Mouse (Mus musculus) heart, postnatal 0 days (tissue): ENCODE measurements at regions not wholly inside any gene's neighbourhood (a gene's known extent, or its start where the extent isn't known, plus 50 kb on each side); places are given as distances from the start of the nearest gene placed in this dataset.
A peak's percentile ranks its signal among the peaks of the same experiment; 100 is the strongest.

ENCODE experiments used
- ATAC-seq: fragments of 200-750 bp; cut with Nextera tagmentation; 2 replicates; pipeline ENCODE4 v1.8.0; 2017; ENCODE audit warnings: low read depth, moderate number of reproducible peaks, moderate library complexity; ENCODE audit not compliant: insufficient read depth
- DNase-seq: peaks from one replicate; pipeline ENCODE4 v3.0.0-alpha.2; 2016; ENCODE audit warnings: low spot score
- H3K27ac ChIP-seq: fragments of 300-500 bp; sonication (generic); 2 replicates; pipeline ENCODE4 v1.5.1; 2014; ENCODE audit warnings: low read depth, mild to moderate bottlenecking
- H3K27me3 ChIP-seq: fragments of 300-500 bp; sonication (generic); 2 replicates; pipeline ENCODE4 v1.6.1; 2014; ENCODE audit warnings: low read length, mixed read lengths; ENCODE audit not compliant: control insufficient read depth, insufficient read depth
- H3K36me3 ChIP-seq: fragments of 300-500 bp; sonication (generic); replicated peaks from 2 replicates; pipeline ENCODE4 v1.6.1; 2014; ENCODE audit warnings: low read length, mixed read lengths; ENCODE audit not compliant: control insufficient read depth, insufficient read depth
- H3K4me1 ChIP-seq: fragments of 300-500 bp; sonication (generic); 2 replicates; pipeline ENCODE4 v1.6.1; 2014; ENCODE audit warnings: antibody characterized with exemption; ENCODE audit not compliant: control insufficient read depth, insufficient read depth
- H3K4me2 ChIP-seq: fragments of 300-500 bp; sonication (generic); 2 replicates; pipeline ENCODE4 v1.6.1; 2014; ENCODE audit warnings: low read depth, mild to moderate bottlenecking, low read length, moderate library complexity
- H3K4me3 ChIP-seq: fragments of 300-500 bp; sonication (generic); 2 replicates; pipeline ENCODE4 v1.5.1; 2014; ENCODE audit warnings: low read depth, low read length
- H3K9ac ChIP-seq: fragments of 300-500 bp; sonication (generic); replicated peaks from 2 replicates; pipeline ENCODE4 v1.6.1; 2014; ENCODE audit warnings: low read depth, low read length, mixed read lengths
- H3K9me3 ChIP-seq: fragments of 300-500 bp; sonication (generic); replicated peaks from 2 replicates; pipeline ENCODE4 v1.6.1; 2016; ENCODE audit warnings: low read length; ENCODE audit not compliant: control insufficient read depth
- CTCF ChIP-seq: IDR thresholded peaks from 2 replicates; pipeline ENCODE4 v1.5.1; 2016; ENCODE audit warnings: antibody characterized with exemption, control low read depth, low read depth
- EP300 ChIP-seq: IDR thresholded peaks from 2 replicates; pipeline ENCODE4 v1.6.1; 2016; ENCODE audit warnings: antibody characterized with exemption, low read depth
- WGBS: fragments of 180-500 bp; shearing (Covaris S2); extraction: QIAGEN DNeasy Blood & Tissue Kit; methylation state at CpG from one replicate; pipeline ENCODE4 v1.1.7; 2014; 5-methylcytosine and 5-hydroxymethylcytosine counted together

- Histone ChIP-seq H3K4me2 (no peak overlapping the region), H3K27ac (peak overlapping the region; percentile 54), H3K9me3 (no peaks in the 10 kb centered on the region), H3K27me3 (no peaks in the 10 kb centered on the region), H3K4me3 (no peak overlapping the region), H3K9ac (no peak overlapping the region), H3K4me1 (peaks cover 12% of the 10 kb centered on the region), H3K36me3 (no peaks in the 10 kb centered on the region)
- 64% methylated on average over 6 of the region's 6 CpGs for WGBS
- DNase-seq, result no peak
- no peak for TF ChIP-seq CTCF
- TF ChIP-seq EP300, result peak; percentile 60; the same call in 1 of the 2 replicates
- ATAC-seq, result no peak
These were observed 69.6 kb downstream of the Fam110c start for GRCm38 (mm10) chr12:31143266-31143665.

- Histone ChIP-seq H3K4me1 (peaks cover 12% of the 10 kb centered on the region), H3K9ac (no peak overlapping the region), H3K4me3 (no peak overlapping the region), H3K36me3 (no peaks in the 10 kb centered on the region), H3K27me3 (no peaks in the 10 kb centered on the region), H3K9me3 (no peaks in the 10 kb centered on the region), H3K4me2 (no peak overlapping the region), H3K27ac (peak overlapping the region; percentile 90)
- WGBS, result 37% methylated on average over 3 of the region's 3 CpGs
- peak; percentile 53 for TF ChIP-seq CTCF
- 0 out of 2 replicates have a peak, but pooled peaks have one; percentile 24 for TF ChIP-seq EP300
- DNase-seq (peak; percentile 69), ATAC-seq (peak; percentile 86)
These were observed 71.5 kb downstream of the Fam110c start for GRCm38 (mm10) chr12:31145032-31145781.

GRCm38 (mm10) chr12:31148417-31149356 lies 75.0 kb downstream of the Fam110c start:
- DNase-seq, result peak; percentile 27
- Histone ChIP-seq H3K4me2 (no peak overlapping the region), H3K4me3 (no peak overlapping the region), H3K27me3 (no peaks in the 10 kb centered on the region), H3K4me1 (peaks cover 12% of the 10 kb centered on the region), H3K9me3 (no peaks in the 10 kb centered on the region), H3K36me3 (no peaks in the 10 kb centered on the region), H3K9ac (no peak overlapping the region), H3K27ac (no peak overlapping the region)
- TF ChIP-seq EP300, result no peak
- peak; percentile 24; the same call in 1 of the 2 replicates for TF ChIP-seq CTCF
- 43% methylated on average over 11 of the region's 11 CpGs for WGBS
- ATAC-seq, result no peak

- Histone ChIP-seq H3K36me3 (no peaks in the 10 kb centered on the region), H3K9me3 (no peaks in the 10 kb centered on the region), H3K27me3 (no peaks in the 10 kb centered on the region), H3K9ac (no peak overlapping the region), H3K27ac (no peak overlapping the region), H3K4me3 (no peak overlapping the region), H3K4me2 (no peak overlapping the region), H3K4me1 (no peaks in the 10 kb centered on the region; the same call in 1 of the 2 replicates)
- ATAC-seq (no peak), DNase-seq (no peak)
- WGBS, result 89% methylated on average over 2 of the region's 2 CpGs
- TF ChIP-seq EP300, result no peak
These were observed 80.1 kb downstream of the Fam110c start for GRCm38 (mm10) chr12:31153720-31154119.

- no peak overlapping the region for H3K27ac ChIP-seq
- H3K36me3 ChIP-seq, result no peaks in the 10 kb centered on the region
- H3K4me1 ChIP-seq, result no peaks in the 10 kb centered on the region; the same call in 1 of the 2 replicates
- H3K9me3 ChIP-seq, result no peaks in the 10 kb centered on the region
- TF ChIP-seq CTCF (no peak), EP300 (no peak)
- WGBS, result 44% methylated on average over 5 of the region's 5 CpGs
- DNase-seq (no peak), ATAC-seq (no peak)
- H3K27me3 ChIP-seq, result no peaks in the 10 kb centered on the region
- H3K9ac ChIP-seq, result no peak overlapping the region
- H3K4me2 ChIP-seq, result no peak overlapping the region
- H3K4me3 ChIP-seq, result no peak overlapping the region
These were observed 80.9 kb downstream of the Fam110c start for GRCm38 (mm10) chr12:31154608-31155011.
